Mouse (Mus musculus): ENCODE measurements around the gene Zfp101. TPM values are rescaled to one million over a fixed set of nuclear protein-coding genes. Genes with fewer than 3 reads are reported as not detected.
A peak's percentile ranks its signal among the peaks of the same experiment; 100 is the strongest.

Gene Zfp101
- 23.0 and 34.0 TPM in 2 replicates for total RNA-seq (2017)

DNA sequence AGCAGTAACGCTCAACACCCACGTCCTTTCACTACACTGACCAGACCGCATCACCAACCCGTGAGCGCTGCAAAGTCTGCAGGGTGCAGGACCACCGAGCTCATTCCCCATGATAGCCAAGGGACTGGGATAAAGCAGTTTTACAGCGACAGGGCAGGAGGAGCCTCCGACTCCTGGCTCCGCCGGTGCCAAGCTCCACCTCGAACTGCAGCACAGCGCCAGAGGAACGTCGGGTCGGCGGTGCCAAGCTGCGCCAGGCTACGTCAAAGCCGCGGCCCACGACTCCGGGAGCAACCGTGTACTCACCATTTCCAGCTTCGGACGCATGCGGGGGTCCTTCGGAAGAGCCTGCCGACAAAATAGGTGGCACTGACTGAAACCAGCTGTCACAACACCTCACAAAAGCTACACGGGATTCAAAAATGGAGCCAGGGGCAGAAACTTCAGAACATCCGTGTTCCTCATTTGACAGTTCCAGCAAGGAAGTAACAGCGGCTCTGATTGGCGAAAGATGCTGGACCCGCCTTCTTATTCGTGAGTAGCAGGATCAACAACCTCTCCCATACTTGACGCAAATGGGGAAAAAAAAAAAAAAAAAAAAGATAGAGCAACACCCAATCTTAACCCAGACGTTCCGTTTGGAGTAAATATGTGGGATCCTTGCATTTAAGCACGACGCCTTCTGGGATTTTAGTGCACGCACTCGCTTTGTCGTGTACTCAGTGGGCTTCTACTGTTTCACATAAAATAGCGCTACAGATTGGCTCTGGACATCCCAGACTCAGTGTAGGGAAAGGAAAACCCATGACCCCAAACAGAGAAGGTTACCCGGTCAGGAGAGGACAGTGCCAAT is at the start of gene Zfp101:
Zfp101 (minus strand) TSS at position 460 of the 853 bp plus-strand sequence.
- peak; percentile 100 for ATAC-seq (replicated peaks; ENCODE audit: low read depth, poor library complexity, severe bottlenecking)

DNA sequence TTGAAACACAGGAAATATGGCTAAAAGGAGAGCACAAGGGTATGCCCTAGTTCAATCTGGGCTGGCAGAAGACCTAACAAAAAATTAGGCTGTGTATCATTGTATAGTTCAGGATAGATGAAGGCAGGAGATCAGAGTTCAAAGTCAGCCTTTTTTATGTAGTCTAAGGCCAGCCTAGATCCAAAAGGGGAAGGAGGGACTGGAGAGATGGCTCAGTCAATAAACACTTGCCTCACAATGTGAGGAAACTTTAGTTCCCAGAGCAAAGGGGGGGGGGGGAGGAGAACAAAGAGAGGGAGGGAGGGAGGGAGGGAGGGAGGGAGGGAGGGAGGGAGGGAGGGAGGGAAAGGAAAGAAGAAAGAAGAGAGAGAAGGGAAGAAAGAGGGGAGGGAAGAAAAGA is 46.7 kb upstream of the Zfp101 start:
- ATAC-seq (replicated peaks; ENCODE audit: low read depth, poor library complexity, severe bottlenecking): no peak

DNA sequence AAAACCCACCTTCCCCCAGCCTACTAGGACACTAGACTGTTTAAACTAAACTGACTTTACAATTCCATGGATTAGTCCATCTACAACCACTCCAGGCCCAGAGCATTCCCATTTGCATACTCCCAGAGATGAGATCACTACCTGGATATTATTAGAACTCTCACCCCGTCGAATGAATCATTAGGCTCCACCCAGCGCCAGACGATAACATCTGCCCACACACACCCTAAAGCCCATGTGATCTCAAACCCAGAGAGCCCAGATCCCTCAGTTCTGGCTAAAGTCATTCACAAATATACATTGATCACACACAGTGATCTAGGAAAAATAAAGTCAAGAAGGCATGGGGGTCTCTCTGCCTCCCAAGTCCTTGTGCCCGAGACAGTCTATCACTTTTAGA is 45.5 kb upstream of the Zfp101 start:
- no peak for ATAC-seq (replicated peaks; ENCODE audit: low read depth, poor library complexity, severe bottlenecking)

DNA sequence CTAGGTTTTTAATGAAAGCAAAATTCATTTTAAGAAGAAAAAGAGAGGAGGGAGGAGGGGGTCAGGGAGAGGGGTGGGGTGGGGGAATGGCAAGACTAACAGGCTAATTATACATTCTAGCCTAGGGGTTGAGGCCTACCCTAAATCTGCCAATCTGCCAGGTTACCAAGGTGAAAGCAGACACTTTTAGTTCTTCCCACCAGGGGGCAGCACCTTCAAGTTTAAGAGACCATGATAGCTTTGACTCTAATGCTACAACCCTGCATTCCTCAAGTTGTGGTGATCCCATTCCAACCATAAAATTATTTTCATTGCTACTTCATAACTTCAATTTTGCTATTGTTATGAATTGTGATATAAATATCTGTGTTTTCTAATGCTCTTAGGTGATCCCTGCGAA is 44.7 kb upstream of the Zfp101 start:
- peak; percentile 92 for ATAC-seq (replicated peaks; ENCODE audit: low read depth, poor library complexity, severe bottlenecking)

DNA sequence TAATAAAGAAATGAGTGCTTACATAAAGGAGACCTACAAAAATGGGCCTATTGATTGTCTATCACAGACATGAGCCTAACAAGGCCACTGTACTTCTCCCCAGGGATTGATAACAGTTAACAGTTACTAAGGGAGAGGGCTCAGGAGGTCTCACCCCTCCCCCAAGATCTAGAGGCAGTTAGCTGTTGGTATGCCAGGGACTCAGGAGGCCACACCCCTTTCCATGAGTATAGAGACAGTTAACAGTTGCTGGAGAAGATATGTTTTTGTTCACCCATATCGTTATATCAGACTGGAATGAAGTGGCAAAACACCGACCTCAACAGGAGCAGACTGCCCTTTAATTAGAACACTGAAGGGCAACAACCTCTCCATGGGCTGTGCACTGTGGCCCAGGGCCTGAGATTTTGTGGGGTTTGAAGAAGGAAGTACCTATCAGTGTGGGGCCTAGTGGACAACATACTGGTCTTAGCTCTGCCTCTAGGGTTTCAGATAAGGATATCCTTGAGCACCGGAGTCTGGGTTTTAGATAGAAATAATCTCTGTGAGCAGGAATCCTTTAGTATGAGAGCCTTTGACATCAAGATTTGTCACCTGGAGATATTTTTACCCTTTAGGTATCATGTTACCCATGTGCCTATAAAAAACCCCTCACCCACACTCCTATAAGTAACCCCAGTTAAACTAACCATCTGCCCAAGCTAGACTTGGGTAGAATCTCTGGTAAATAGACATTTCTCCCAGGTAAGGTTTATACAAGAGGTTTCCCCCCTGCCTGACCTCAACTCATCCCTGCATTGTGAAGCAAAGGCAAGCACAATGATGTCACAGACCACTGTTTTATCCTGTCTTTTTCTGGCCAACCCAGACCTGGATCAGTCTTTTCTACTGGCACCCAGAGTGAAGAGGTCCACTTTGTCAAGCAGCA is 37.8 kb upstream of the Zfp101 start, which contains the start of gene Actl9:
Actl9 (plus strand) TSS at position 878 of the 928 bp plus-strand sequence.
- ATAC-seq (replicated peaks; ENCODE audit: low read depth, poor library complexity, severe bottlenecking): 0 out of 2 replicates have a peak, but pooled peaks have one; percentile 25

DNA sequence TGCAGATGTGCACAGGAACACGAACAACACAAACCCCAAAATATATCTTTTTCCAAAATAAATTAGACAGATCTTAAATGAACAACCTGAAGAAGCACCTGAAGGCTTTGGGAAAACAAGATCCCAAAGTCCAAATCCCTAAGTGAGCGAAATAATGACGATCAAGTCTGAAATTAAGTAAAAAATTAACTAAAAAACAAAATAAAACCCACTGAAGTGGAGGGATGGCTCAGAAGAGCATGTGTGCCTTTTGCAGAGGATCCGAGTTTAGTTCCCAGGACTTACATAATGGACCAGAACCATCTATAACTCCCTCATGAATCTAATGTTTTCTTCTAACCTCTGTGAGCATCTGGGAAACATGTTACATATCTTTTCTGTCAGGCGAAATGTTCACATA is 2.2 kb downstream of the Zfp101 start:
- ATAC-seq (replicated peaks; ENCODE audit: low read depth, poor library complexity, severe bottlenecking): no peak

DNA sequence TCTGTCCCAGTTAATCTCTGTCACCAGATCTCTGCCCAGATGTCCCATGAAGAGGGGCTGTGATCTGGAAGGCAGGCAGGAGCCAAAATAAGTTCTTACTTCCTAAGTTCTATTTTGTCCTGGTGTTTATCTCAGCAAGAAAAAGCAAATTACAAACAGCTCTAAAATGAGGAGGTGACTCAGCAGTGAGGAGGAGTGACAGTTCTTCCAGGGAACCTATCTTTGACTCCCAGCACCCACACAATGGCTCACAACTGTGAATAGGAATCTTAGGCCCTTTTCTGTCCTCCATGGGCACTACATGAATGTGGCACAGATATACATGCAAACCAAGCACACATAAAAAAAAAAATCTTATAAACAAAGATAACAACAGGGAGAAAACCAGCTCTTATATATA is 8.7 kb downstream of the Zfp101 start:
- ATAC-seq (replicated peaks; ENCODE audit: low read depth, poor library complexity, severe bottlenecking): no peak

DNA sequence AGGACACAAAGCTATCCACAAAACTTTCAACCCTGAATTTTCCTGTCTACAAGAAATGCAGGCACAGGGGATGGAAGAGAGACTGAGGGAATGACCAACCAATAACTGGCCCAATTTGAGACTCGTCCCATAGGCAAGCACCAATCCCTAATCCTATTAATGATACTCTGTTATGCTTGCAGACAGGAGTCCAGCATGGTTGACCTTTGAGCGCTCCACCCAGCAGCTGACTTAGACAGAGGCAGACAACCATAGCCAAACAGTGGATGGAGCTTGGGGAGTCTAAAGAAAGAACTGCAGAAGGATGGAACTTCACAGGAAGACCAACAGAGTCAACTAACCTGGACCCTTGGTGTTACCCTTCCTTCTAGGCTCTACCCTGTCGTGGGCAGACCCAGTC is 21.6 kb downstream of the Zfp101 start:
- ATAC-seq (replicated peaks; ENCODE audit: low read depth, poor library complexity, severe bottlenecking): no peak

DNA sequence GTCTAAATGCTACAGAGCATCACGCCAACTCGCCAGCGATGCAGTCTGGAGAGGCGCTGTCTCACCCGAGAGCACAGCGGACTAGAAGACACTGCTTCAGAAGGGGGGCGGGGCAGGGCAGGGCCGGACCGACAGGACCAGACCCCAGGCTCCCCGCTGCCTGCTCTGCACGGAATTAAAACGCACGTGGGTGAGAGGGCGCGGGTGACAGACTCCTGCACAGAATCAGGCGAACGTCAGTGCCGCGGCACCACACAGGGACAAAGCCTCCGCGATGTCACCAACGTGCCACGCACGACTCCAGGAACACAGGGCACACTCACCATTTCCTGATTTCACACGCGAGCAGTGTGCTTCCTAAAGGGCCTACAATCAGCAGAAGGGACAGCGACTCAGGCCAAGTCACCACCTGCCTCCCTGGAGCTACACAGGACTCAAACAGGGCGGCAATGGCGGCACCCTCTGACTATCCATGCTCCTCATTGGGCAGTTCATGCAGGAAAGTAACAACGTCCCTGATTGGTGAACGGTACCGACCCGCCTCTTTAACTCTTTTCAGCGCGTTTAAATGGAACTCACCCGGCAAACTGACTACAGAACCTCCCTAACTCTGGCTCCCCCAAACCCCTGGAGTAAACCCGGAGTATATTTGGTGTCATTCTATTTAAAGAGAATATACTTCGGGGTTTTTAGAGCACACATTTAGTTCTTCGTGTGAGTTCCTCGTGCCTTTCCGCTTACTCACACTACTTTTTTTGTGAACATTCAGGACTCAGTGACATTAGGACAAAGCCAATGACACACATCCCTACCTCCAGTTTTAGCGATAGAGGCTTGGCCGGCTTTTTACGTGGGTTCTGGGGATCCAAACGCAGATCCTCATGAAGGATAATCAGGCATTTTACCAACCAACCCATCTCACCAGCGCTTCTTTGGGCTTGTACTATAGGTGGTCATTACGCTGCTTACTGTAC is 35.7 kb downstream of the Zfp101 start, which contains the start of gene Zfp81:
Zfp81 (minus strand) TSS at position 468 of the 974 bp plus-strand sequence.
- ATAC-seq (replicated peaks; ENCODE audit: low read depth, poor library complexity, severe bottlenecking): peak; percentile 99

DNA sequence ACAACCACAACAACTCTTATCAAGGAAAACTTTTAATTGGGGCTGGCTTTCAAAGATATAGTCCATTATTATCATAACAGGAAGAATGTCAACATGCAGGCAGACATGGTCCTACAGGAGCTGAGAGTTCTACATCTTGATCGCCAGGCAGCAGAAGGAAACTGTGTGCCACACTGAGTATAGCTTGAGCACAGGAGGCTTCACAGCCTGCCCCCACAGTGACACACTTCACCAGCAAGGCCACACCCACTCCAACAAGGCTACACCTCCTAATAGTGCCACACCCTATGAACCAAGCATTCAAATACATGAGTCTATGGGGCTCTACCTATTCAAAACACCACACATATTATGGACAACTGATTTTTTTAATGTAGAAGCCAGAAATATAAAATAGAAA is 41.5 kb downstream of the Zfp101 start:
- ATAC-seq (replicated peaks; ENCODE audit: low read depth, poor library complexity, severe bottlenecking): no peak

Other genes with a start within 250 kb of the Zfp101 start
- not detected in 2 replicates for gene Olfr55, start 226.2 kb downstream of the Zfp101 start, total RNA-seq (2017)
- not detected in 2 replicates for gene Olfr239, start 203.3 kb downstream of the Zfp101 start, total RNA-seq (2017)
- not detected in 2 replicates for gene Olfr1564, start 173.0 kb downstream of the Zfp101 start, total RNA-seq (2017)
- 15.3 and 18.6 TPM in 2 replicates for gene Zfp955a, start 139.5 kb downstream of the Zfp101 start, total RNA-seq (2017)
- not detected in 2 replicates for gene Olfr63, start 130.0 kb downstream of the Zfp101 start, total RNA-seq (2017)
- 8.8 and 9.5 TPM in 2 replicates for gene Zfp955b, start 105.1 kb downstream of the Zfp101 start, total RNA-seq (2017)
- gene Zfp81, start 35.8 kb downstream of the Zfp101 start, total RNA-seq (2017): 15.0 and 20.6 TPM in 2 replicates
- gene Actl9, start 38.3 kb upstream of the Zfp101 start, total RNA-seq (2017): not detected in 2 replicates
- gene Adamts10, start 129.6 kb upstream of the Zfp101 start, total RNA-seq (2017): 28.0 and 32.8 TPM in 2 replicates
- gene Myo1f, start 161.1 kb upstream of the Zfp101 start, total RNA-seq (2017): 37.1 and 75.5 TPM in 2 replicates
- 17.3 and 18.4 TPM in 2 replicates for gene Zfp414, start 234.4 kb upstream of the Zfp101 start, total RNA-seq (2017)
- gene Pram1, start 243.4 kb upstream of the Zfp101 start, total RNA-seq (2017): 2.8 TPM in 1 of 2 replicates, not detected in the other

Data from common myeloid progenitor, adult 5-6 weeks (primary cell).